Mouse (Mus musculus): ENCODE measurements at regions not wholly inside any gene's neighbourhood (a gene's known extent, or its start where the extent isn't known, plus 50 kb on each side); places are given as distances from the start of the nearest gene placed in this dataset.
"Not testable (repeated sequence)": the region's sequence is repeated elsewhere in the genome, so short reads cannot be mapped to it uniquely, and the experiment has no call there.

- DNase-seq (ENCODE audit: low read depth) = no peak
- TF ChIP-seq CTCF (IDR thresholded peaks at IDR 0.05; ENCODE audit: borderline replicate concordance, extremely low read depth, insufficient read depth, insufficient read length) = no peak
- no peak for TF ChIP-seq POLR2A (IDR thresholded peaks at IDR 0.05; ENCODE audit: borderline replicate concordance, extremely low read depth, insufficient read depth, insufficient read length, poor library complexity, severe bottlenecking)
Observed at GRCm38 (mm10) chr9:85637274-85637673, 111.9 kb downstream of the Ibtk start.

- TF ChIP-seq POLR2A (IDR thresholded peaks at IDR 0.05; ENCODE audit: borderline replicate concordance, extremely low read depth, insufficient read depth, insufficient read length, poor library complexity, severe bottlenecking) = no peak
- no peak for TF ChIP-seq CTCF (IDR thresholded peaks at IDR 0.05; ENCODE audit: borderline replicate concordance, extremely low read depth, insufficient read depth, insufficient read length)
- no peak for DNase-seq (ENCODE audit: low read depth)
Observed at GRCm38 (mm10) chr9:85636131-85636447, 113.0 kb downstream of the Ibtk start.

- peak; percentile 64 for DNase-seq (ENCODE audit: low read depth)
- no peak for TF ChIP-seq POLR2A (IDR thresholded peaks at IDR 0.05; ENCODE audit: borderline replicate concordance, extremely low read depth, insufficient read depth, insufficient read length, poor library complexity, severe bottlenecking)
- TF ChIP-seq CTCF (IDR thresholded peaks at IDR 0.05; ENCODE audit: borderline replicate concordance, extremely low read depth, insufficient read depth, insufficient read length) = no peak
Observed at GRCm38 (mm10) chr9:85635438-85636130, 113.5 kb downstream of the Ibtk start.

GRCm38 (mm10) chr9:85634786-85635185 is 114.3 kb downstream of the Ibtk start:
- not testable (repeated sequence) for DNase-seq (ENCODE audit: low read depth)

GRCm38 (mm10) chr9:85617972-85618371 is 131.2 kb downstream of the Ibtk start:
- TF ChIP-seq CTCF (IDR thresholded peaks at IDR 0.05; ENCODE audit: borderline replicate concordance, extremely low read depth, insufficient read depth, insufficient read length) (no peak), POLR2A (IDR thresholded peaks at IDR 0.05; ENCODE audit: borderline replicate concordance, extremely low read depth, insufficient read depth, insufficient read length, poor library complexity, severe bottlenecking) (no peak)
- DNase-seq (ENCODE audit: low read depth) = no peak

GRCm38 (mm10) chr9:85617177-85617777 is 131.9 kb downstream of the Ibtk start:
- TF ChIP-seq CTCF (IDR thresholded peaks at IDR 0.05; ENCODE audit: borderline replicate concordance, extremely low read depth, insufficient read depth, insufficient read length) = no peak
- no peak for TF ChIP-seq POLR2A (IDR thresholded peaks at IDR 0.05; ENCODE audit: borderline replicate concordance, extremely low read depth, insufficient read depth, insufficient read length, poor library complexity, severe bottlenecking)
- no peak for DNase-seq (ENCODE audit: low read depth)

- DNase-seq (ENCODE audit: low read depth) = no peak
- TF ChIP-seq CTCF (IDR thresholded peaks at IDR 0.05; ENCODE audit: borderline replicate concordance, extremely low read depth, insufficient read depth, insufficient read length) (no peak), POLR2A (IDR thresholded peaks at IDR 0.05; ENCODE audit: borderline replicate concordance, extremely low read depth, insufficient read depth, insufficient read length, poor library complexity, severe bottlenecking) (no peak)
Observed at GRCm38 (mm10) chr9:85616266-85616869, 132.8 kb downstream of the Ibtk start.

- TF ChIP-seq POLR2A (IDR thresholded peaks at IDR 0.05; ENCODE audit: borderline replicate concordance, extremely low read depth, insufficient read depth, insufficient read length, poor library complexity, severe bottlenecking) (no peak), CTCF (IDR thresholded peaks at IDR 0.05; ENCODE audit: borderline replicate concordance, extremely low read depth, insufficient read depth, insufficient read length) (no peak)
Observed at GRCm38 (mm10) chr9:85609152-85609551, 140.0 kb downstream of the Ibtk start.

GRCm38 (mm10) chr9:85596959-85597358 is 152.2 kb downstream of the Ibtk start:
- peak; percentile 41; the same call in 1 of the 2 replicates for TF ChIP-seq CTCF (IDR thresholded peaks at IDR 0.05; ENCODE audit: borderline replicate concordance, extremely low read depth, insufficient read depth, insufficient read length)
- no peak for TF ChIP-seq POLR2A (IDR thresholded peaks at IDR 0.05; ENCODE audit: borderline replicate concordance, extremely low read depth, insufficient read depth, insufficient read length, poor library complexity, severe bottlenecking)
- no peak for DNase-seq (ENCODE audit: low read depth)

More at GRCm38 (mm10) chr9:85609152-85609551, 140.0 kb downstream of the Ibtk start:
- DNase-seq (ENCODE audit: low read depth) = peak; percentile 92

- peak; percentile 22 for DNase-seq (ENCODE audit: low read depth)
- TF ChIP-seq CTCF (IDR thresholded peaks at IDR 0.05; ENCODE audit: borderline replicate concordance, extremely low read depth, insufficient read depth, insufficient read length) (no peak), POLR2A (IDR thresholded peaks at IDR 0.05; ENCODE audit: borderline replicate concordance, extremely low read depth, insufficient read depth, insufficient read length, poor library complexity, severe bottlenecking) (no peak)
Observed at GRCm38 (mm10) chr9:85593867-85594266, 155.3 kb downstream of the Ibtk start.

- no peak for DNase-seq (ENCODE audit: low read depth)
- TF ChIP-seq POLR2A (IDR thresholded peaks at IDR 0.05; ENCODE audit: borderline replicate concordance, extremely low read depth, insufficient read depth, insufficient read length, poor library complexity, severe bottlenecking) (no peak), CTCF (IDR thresholded peaks at IDR 0.05; ENCODE audit: borderline replicate concordance, extremely low read depth, insufficient read depth, insufficient read length) (no peak)
Observed at GRCm38 (mm10) chr9:85592639-85593038, 156.5 kb downstream of the Ibtk start.

- TF ChIP-seq CTCF (IDR thresholded peaks at IDR 0.05; ENCODE audit: borderline replicate concordance, extremely low read depth, insufficient read depth, insufficient read length) = no peak
- no peak for TF ChIP-seq POLR2A (IDR thresholded peaks at IDR 0.05; ENCODE audit: borderline replicate concordance, extremely low read depth, insufficient read depth, insufficient read length, poor library complexity, severe bottlenecking)
- peak; percentile 31 for DNase-seq (ENCODE audit: low read depth)
Observed at GRCm38 (mm10) chr9:85589210-85589609, 159.9 kb downstream of the Ibtk start.

All from brain, embryonic 14.5 days (tissue).